Mouse (Mus musculus): ENCODE measurements around the gene Fgf11.

Gene Fgf11

GRCm38 (mm10) chr11:69784793-69785272, 16.8 kb downstream of the Fgf11 start:
- DNase-seq (ENCODE audit: low spot score in 2 of 2) = no peak

GRCm38 (mm10) chr11:69781828-69782227, 19.8 kb downstream of the Fgf11 start:
- no peak for DNase-seq (ENCODE audit: low spot score in 2 of 2)

GRCm38 (mm10) chr11:69778985-69779384, 22.7 kb downstream of the Fgf11 start:
- no peak for DNase-seq (ENCODE audit: low spot score in 2 of 2)

- no peak for DNase-seq (ENCODE audit: low spot score in 2 of 2)
Measured at GRCm38 (mm10) chr11:69778258-69778982, 23.2 kb downstream of the Fgf11 start.

- no peak for DNase-seq (ENCODE audit: low spot score in 2 of 2)
Measured at GRCm38 (mm10) chr11:69777504-69778257, 24.0 kb downstream of the Fgf11 start.

GRCm38 (mm10) chr11:69776488-69776887, 25.2 kb downstream of the Fgf11 start:
- no peak for DNase-seq (ENCODE audit: low spot score in 2 of 2)

- no peak for DNase-seq (ENCODE audit: low spot score in 2 of 2)
Measured at GRCm38 (mm10) chr11:69775716-69776115, 25.9 kb downstream of the Fgf11 start.

GRCm38 (mm10) chr11:69774961-69775360, 26.7 kb downstream of the Fgf11 start:
- no peak for DNase-seq (ENCODE audit: low spot score in 2 of 2)

- no peak for DNase-seq (ENCODE audit: low spot score in 2 of 2)
Measured at GRCm38 (mm10) chr11:69767625-69767909, 34.1 kb downstream of the Fgf11 start.

GRCm38 (mm10) chr11:69766872-69767624, 34.6 kb downstream of the Fgf11 start:
- DNase-seq (ENCODE audit: low spot score in 2 of 2) = no peak

GRCm38 (mm10) chr11:69766126-69766609, 35.5 kb downstream of the Fgf11 start:
- peak; percentile 70 to 71 for DNase-seq (ENCODE audit: low spot score in 2 of 2)

- DNase-seq (ENCODE audit: low spot score in 2 of 2) = peak in 1 of 2 experiments; percentile 39
Measured at GRCm38 (mm10) chr11:69765221-69766125, 36.2 kb downstream of the Fgf11 start, which contains the start of gene Zbtb4. Gene Zbtb4, plus strand, starts transcription at chr11:69765912.

GRCm38 (mm10) chr11:69763551-69763950, 38.1 kb downstream of the Fgf11 start:
- no peak for DNase-seq (ENCODE audit: low spot score in 2 of 2)

- no peak for DNase-seq (ENCODE audit: low spot score in 2 of 2)
Measured at GRCm38 (mm10) chr11:69761868-69762267, 39.8 kb downstream of the Fgf11 start, which contains the start of gene Slc35g3. Gene Slc35g3, minus strand, starts transcription at chr11:69761968.

- no peak for DNase-seq (ENCODE audit: low spot score in 2 of 2)
Measured at GRCm38 (mm10) chr11:69760901-69761200, 40.8 kb downstream of the Fgf11 start.

- DNase-seq (ENCODE audit: low spot score in 2 of 2) = no peak
Measured at GRCm38 (mm10) chr11:69760160-69760900, 41.3 kb downstream of the Fgf11 start.

GRCm38 (mm10) chr11:69758971-69759721, 42.5 kb downstream of the Fgf11 start:
- peak; percentile 85 to 90 for DNase-seq (ENCODE audit: low spot score in 2 of 2)

GRCm38 (mm10) chr11:69758478-69758970, 43.1 kb downstream of the Fgf11 start, which contains the start of gene Polr2a:
Gene Polr2a, minus strand, starts transcription at chr11:69758637.
- peak; percentile 96 to 98 for DNase-seq (ENCODE audit: low spot score in 2 of 2)

- peak; percentile 96 to 97 for DNase-seq (ENCODE audit: low spot score in 2 of 2)
Measured at GRCm38 (mm10) chr11:69758090-69758456, 43.6 kb downstream of the Fgf11 start.
